21 mouse cellular contexts compared by ENCODE assay signal in the genomic region with DNA sequence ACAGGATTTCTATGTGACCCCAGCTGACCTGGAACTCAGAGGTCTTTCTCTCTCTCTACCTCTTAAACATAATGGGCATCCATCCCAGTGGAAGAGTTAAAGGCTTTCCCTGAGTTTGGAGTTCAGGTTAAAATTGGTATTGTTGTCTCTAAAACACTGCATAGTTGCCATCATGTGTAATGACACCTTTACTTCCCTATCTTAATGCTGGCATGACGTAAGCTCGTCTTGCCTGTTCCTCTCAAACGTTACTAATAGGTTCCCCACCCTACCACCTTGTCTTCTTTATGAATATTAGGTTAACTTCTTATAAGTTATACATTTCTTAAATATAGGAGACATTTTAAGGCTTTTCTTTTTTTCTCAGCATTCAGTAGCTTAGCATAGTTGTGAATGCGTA.
"Had no signal": no experiment of that assay in that cellular context is flagged by ENCODE, and none has a peak within 500 bp of the region (broad histone marks: within the 10 kb centered on the region; RNA-seq: fewer than 3 reads in every experiment).

No protein-coding gene starts in this region.

- ATAC-seq: hindbrain, embryonic 16.5 days; hindbrain, postnatal 0 days; inflammation-experienced regulatory T-cells, adult 6 months; intestine, embryonic 15.5 days; intestine, embryonic 16.5 days; intestine, postnatal 0 days had no signal

- DNase-seq: heart, postnatal 10 days; heart, postnatal 14 days; heart, postnatal 36 days; heart, postnatal 4 days; kidney, adult 11 months; kidney, adult 18-20 months; kidney, adult 2 months; kidney, adult 8-10 months; kidney, adult 9 months; kidney, postnatal 10 days; kidney, postnatal 14 days; kidney, postnatal 25 days; kidney, postnatal 36 days; layer of hippocampus, adult 9-11 months; layer of hippocampus, postnatal 36 days had no signal
